In the genomic region with DNA sequence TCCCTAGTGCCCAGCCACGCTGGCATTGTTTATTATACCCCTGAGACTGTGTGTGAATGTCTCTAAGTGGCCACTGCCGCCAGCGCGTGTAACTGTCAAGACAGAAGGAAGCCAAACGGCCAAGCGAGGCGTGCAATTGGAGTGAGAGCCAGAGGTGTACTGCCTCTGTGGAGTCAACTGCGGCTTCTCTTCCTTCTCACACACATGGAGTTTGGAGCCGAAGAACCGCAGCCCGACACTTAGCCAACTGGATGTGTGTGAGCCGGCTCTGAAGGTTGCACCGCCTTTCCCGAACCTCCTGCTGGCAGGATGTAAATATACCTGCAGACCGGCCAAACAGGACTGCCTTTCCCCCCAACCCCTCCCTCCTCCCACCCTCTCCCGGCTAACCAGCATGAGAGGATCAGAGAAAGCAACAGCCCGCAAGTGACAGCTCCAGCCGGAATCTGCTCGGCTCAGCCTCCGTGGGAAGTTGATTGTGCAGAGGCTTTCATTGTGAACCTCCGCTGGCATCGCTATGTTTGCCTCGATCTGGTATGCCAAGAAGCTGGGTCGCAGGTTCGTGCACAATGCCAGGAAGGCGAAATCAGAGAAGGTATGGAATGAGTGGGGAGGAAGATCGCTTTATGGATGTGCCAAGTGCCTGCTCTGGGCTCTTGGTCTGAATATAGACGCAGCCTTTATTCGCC, we compare ENCODE assay signal across 8 mouse cellular contexts.
A peak's percentile ranks its signal among the peaks of the same experiment; 100 is the strongest.
DNase-seq lines count a peak whose midpoint lies in the region; ATAC-seq and TF ChIP-seq lines count a peak whose summit lies in the region.

No protein-coding gene starts in this region.

- no peaks in the 10 kb centered on the region for H3K9me3 ChIP-seq in midbrain, embryonic 11.5 days (ENCODE audit: control insufficient read depth, low read length)

- peak; percentile 81 for ATAC-seq in midbrain, embryonic 11.5 days (ENCODE audit: low FRiP score)
- no peak for ATAC-seq in CD4-positive, CD25-positive, alpha-beta regulatory T cell, adult 4 months

- no peaks in the 10 kb centered on the region for H3K36me3 ChIP-seq in midbrain, embryonic 11.5 days (ENCODE audit: control insufficient read depth, insufficient read depth, low read length)

- TF ChIP-seq CTCF in layer of hippocampus, adult 2 months (conservative IDR thresholded peaks at IDR 0.05), result no peak

- peak; percentile 0 for DNase-seq in lung, postnatal 36 days
- DNase-seq in lung, postnatal 25 days (ENCODE audit: low spot score), result no peak
- DNase-seq in cerebellum, adult 8-10 months, result peak; percentile 30
- DNase-seq in forelimb bud, embryonic 11.5 days (ENCODE audit: low read depth, low spot score), result peak; percentile 35
- DNase-seq in layer of hippocampus, adult 2 months (ENCODE audit: low spot score in 2 of 2), result peak; percentile 21 to 23
- peak; percentile 94 for DNase-seq in midbrain, embryonic 11.5 days (ENCODE audit: low spot score, missing footprints)
- DNase-seq in testis, postnatal 10 days (ENCODE audit: low spot score), result peak; percentile 35

- H3K4me1 ChIP-seq in midbrain, embryonic 11.5 days (ENCODE audit: control insufficient read depth, insufficient read depth, low read length), result peaks cover 6% of the 10 kb centered on the region; the same call in 1 of the 2 replicates

- 2% methylated on average over 29 of the region's 29 CpGs for WGBS in midbrain, embryonic 11.5 days

- peak overlapping the region; percentile 92 for H3K27ac ChIP-seq in layer of hippocampus, adult 2 months
- no peak overlapping the region for H3K27ac ChIP-seq in midbrain, embryonic 11.5 days (ENCODE audit: low read depth, low read length)

- peak overlapping the region; percentile 77 for H3K4me2 ChIP-seq in midbrain, embryonic 11.5 days

- H3K4me3 ChIP-seq in layer of hippocampus, adult 2 months, result peak overlapping the region; percentile 69
- H3K4me3 ChIP-seq in midbrain, embryonic 11.5 days (ENCODE audit: low read depth, low read length), result peak overlapping the region; percentile 41

- no peaks in the 10 kb centered on the region for H3K27me3 ChIP-seq in midbrain, embryonic 11.5 days (ENCODE audit: control insufficient read depth, insufficient read depth, low read length)

- H3K9ac ChIP-seq in midbrain, embryonic 11.5 days (ENCODE audit: low read length), result peak overlapping the region; percentile 54
